Mouse (Mus musculus): ENCODE measurements around the gene Lrfn2.

- TF ChIP-seq CTCF (IDR thresholded peaks at IDR 0.05) (no peak), EP300 (IDR thresholded peaks at IDR 0.05) (no peak)
These were observed 40.7 kb downstream of the Lrfn2 start for GRCm38 (mm10) chr17:48972866-48973265.
